Mouse (Mus musculus): ENCODE measurements around the gene Stk25. TPM values are rescaled to one million over a fixed set of nuclear protein-coding genes. Genes with fewer than 3 reads are reported as not detected.

Gene Stk25
- polyA plus RNA-seq, 1 experiment: 338 TPM

DNA sequence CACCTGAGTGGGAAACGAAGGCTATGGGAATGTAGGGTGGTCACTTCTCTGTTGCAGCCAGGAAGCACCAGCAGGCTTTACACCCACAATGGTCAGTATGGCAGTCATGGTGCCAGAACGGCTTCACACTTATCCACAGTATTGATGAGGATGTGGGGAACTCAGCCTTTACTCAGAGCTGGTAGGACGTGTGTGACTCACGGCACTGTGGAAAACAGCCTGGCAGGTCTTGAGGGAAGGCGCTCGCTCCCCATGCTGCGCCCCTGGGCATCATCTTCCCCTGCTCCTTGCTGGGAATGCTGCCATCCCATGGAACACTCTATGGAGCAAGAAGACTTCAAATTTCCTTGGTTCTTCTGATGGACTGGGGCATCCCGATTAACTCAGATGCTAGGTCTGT, 32.6 kb upstream of the Stk25 start:
- no peak for TF ChIP-seq POLR2A (IDR thresholded peaks at IDR 0.05; ENCODE audit: borderline replicate concordance, extremely low read depth, insufficient read depth, insufficient read length, poor library complexity, severe bottlenecking)
- TF ChIP-seq CTCF (IDR thresholded peaks at IDR 0.05; ENCODE audit: borderline replicate concordance, extremely low read depth, insufficient read depth, insufficient read length): no peak
- no peak for DNase-seq (ENCODE audit: low read depth)

DNA sequence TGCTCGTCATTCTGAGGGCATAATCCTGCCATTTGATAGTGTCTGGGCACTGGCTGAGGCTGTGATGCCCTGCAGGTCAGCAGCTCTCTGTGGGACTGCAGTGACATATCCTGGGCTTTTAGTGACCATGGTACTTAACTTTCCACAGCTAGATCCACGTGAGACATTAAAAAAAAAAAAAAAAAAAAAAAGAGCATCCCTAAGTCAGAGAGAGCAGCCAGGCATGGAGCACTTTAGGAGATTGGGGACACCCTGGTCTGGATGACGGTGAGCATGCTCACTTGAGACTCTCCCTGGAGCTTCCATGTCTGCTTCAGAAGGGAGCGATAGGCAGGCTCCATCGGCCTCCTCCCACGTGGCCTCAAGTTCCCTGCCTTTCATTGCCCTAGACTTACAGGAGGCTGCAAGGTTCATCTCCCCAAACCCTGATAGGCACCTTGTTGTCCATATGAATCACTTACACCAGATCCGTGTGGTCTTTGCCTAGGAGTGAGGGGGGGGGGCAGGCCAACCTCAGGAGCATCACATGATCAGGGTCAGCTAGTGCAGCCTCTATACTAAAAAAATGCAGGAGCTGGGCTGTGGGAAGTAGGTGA, 31.5 kb upstream of the Stk25 start:
- TF ChIP-seq POLR2A (IDR thresholded peaks at IDR 0.05; ENCODE audit: borderline replicate concordance, extremely low read depth, insufficient read depth, insufficient read length, poor library complexity, severe bottlenecking) (no peak), CTCF (IDR thresholded peaks at IDR 0.05; ENCODE audit: borderline replicate concordance, extremely low read depth, insufficient read depth, insufficient read length) (no peak)
- no peak for DNase-seq (ENCODE audit: low read depth)

DNA sequence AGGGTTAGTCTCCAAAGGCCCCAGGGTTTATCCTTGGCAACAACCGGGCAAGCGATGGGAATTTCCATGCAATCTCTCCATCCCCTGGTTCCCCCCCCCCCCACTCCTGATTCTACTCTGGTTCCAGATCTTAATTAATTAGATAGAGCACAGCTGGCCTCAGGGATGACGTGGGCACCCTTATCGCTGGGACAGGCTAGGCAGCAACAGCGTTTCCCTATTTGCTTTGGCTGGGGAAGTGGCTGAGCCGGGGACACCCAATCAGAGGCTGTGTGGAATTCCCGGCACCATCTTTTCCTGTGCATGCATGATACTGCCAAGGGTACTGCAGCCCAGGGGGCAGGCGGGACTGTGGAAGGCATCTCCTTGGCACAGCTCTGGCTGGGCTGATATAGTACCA, 29.7 kb upstream of the Stk25 start:
- peak; percentile 35 for DNase-seq (ENCODE audit: low read depth)
- no peak for TF ChIP-seq CTCF (IDR thresholded peaks at IDR 0.05; ENCODE audit: borderline replicate concordance, extremely low read depth, insufficient read depth, insufficient read length)
- TF ChIP-seq POLR2A (IDR thresholded peaks at IDR 0.05; ENCODE audit: borderline replicate concordance, extremely low read depth, insufficient read depth, insufficient read length, poor library complexity, severe bottlenecking): no peak

DNA sequence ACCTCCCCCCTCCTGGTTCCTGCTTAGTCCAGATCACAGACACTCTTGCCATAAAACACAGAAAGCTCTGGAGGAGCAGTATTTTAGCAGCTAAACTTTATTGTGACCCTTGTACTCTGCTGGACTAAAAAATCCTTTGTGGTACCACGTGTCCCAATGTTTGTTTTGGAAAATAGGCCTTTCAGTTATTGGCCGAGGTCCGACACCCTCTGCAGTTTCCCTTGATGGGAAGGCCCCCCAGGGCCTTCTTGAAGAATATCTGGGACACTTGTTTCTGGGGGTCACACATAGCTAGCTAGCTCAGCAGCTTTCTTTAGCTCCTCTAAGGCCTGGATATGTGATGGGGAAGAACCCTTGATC, 28.5 kb upstream of the Stk25 start:
- no peak for DNase-seq (ENCODE audit: low read depth)
- no peak for TF ChIP-seq CTCF (IDR thresholded peaks at IDR 0.05; ENCODE audit: borderline replicate concordance, extremely low read depth, insufficient read depth, insufficient read length)

DNA sequence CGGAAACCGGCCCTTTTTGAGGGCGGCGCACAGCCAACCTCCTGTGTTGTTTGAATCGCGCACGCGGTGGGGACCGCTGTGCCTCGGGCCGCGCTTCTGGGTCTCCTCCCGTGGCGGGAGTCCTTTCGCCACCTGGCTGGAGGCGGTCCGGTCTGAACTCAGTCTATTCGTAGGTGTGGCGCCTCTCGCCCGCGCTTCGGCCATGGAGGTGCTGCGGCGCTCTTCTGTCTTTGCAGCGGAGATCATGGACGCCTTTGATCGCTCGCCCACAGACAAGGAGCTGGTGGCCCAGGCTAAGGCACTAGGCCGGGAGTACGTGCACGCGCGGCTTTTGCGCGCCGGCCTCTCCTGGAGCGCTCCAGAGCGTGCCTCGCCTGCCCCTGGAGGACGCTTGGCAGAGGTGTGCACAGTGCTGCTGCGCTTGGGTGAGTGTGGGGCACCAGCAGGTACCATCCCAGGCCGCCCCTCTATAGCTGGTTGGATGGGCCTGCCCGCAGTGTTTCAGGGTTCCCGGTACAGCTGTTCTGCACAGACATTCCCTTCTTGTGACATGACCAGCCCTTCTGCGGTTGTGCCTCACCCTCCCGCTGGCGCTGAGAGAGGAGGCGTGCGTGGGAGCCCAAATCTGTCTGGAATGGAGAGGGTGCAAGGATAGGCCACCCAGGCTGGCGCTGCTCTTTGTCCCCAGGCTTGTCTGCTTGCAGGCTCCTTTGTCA, 27.9 kb upstream of the Stk25 start:
- DNase-seq (ENCODE audit: low read depth): peak; percentile 91
- peak; percentile 57 for TF ChIP-seq CTCF (IDR thresholded peaks at IDR 0.05; ENCODE audit: borderline replicate concordance, extremely low read depth, insufficient read depth, insufficient read length)
- peak; percentile 24; the same call in 1 of the 2 replicates for TF ChIP-seq POLR2A (IDR thresholded peaks at IDR 0.05; ENCODE audit: borderline replicate concordance, extremely low read depth, insufficient read depth, insufficient read length, poor library complexity, severe bottlenecking)

DNA sequence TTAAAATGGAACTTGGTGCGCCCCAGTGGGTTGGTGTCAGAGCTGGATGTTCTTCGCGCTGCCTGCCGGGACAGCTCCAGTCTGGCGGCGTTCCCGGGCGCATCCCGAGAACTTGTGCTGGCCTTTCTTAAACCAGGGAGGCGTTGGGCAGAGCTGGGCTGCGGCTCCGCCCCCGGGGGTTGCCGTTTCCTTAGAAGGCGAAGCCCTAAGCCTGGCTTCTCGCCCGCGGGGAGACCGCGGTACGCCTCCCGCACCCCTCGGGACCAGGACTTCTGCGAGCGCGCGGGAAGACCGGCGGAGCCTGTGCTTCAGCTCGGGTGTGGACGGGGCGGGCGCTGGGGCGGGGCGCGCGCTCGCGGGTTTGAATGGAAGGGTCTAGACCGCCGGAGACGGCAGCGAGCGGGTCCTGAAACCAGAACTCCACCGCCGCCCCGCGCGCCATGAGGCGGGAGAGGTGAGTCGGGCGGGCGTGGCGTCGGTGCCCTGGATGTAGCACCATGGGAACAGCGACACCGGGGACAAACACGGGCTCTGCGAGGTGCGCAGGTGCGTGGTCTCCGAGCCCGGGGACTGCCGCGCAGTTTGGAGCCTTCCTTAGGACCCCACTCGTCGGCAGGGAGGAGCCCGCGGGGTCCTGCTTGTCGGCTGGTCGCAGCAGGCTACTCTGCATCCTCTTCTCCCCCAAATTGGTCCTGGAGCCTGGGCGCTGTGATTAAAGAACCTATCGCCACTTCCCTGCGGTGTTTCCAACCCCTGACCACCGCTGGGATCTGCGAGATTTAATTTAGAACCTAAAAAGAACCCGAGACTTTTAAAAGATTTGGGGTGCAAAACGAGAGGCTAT, 27.2 kb upstream of the Stk25 start, which contains the start of gene Bok:
TSS of gene Bok (plus strand) at position 260 of the 844 bp plus-strand sequence.
- TF ChIP-seq CTCF (IDR thresholded peaks at IDR 0.05; ENCODE audit: borderline replicate concordance, extremely low read depth, insufficient read depth, insufficient read length) (no peak), POLR2A (IDR thresholded peaks at IDR 0.05; ENCODE audit: borderline replicate concordance, extremely low read depth, insufficient read depth, insufficient read length, poor library complexity, severe bottlenecking) (no peak)

DNA sequence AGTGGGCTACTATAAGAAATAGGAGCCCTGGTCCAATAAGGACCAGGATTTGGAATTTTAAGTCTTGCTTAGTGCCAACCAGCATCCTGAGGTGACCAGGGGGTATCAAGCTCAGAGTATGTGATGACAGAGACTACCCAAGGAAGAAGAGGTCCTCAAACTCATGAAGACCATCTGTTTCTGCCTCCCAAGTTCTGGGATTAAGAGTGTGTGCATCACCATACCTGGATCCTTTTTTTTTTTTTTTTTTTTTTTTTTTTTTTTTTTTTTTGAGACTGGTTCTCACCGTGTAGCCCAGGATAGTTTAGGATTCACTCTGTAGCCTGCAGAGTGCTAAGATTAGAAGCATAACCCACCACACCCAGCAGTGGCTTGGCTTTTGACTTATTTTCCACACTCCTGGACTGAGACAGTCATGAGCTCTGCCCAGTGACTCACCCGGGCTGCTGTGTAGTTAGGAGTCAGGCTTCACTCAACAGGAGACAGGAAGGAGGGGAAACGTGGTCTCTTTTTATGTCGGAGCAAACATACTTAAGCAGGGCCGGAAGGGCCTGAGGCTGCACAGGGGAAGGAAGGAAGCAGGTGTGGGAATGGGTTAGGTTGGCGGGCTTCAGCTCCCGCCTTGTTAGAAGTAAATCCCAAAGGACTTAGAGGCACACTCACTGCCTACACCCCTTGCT, 21.6 kb upstream of the Stk25 start:
- no peak for TF ChIP-seq CTCF (IDR thresholded peaks at IDR 0.05; ENCODE audit: borderline replicate concordance, extremely low read depth, insufficient read depth, insufficient read length)
- no peak for TF ChIP-seq POLR2A (IDR thresholded peaks at IDR 0.05; ENCODE audit: borderline replicate concordance, extremely low read depth, insufficient read depth, insufficient read length, poor library complexity, severe bottlenecking)
- peak; percentile 9 for DNase-seq (ENCODE audit: low read depth)

More for the DNA sequence above, 27.2 kb upstream of the Stk25 start, which contains the start of gene Bok:
- DNase-seq (ENCODE audit: low read depth): peak; percentile 90

DNA sequence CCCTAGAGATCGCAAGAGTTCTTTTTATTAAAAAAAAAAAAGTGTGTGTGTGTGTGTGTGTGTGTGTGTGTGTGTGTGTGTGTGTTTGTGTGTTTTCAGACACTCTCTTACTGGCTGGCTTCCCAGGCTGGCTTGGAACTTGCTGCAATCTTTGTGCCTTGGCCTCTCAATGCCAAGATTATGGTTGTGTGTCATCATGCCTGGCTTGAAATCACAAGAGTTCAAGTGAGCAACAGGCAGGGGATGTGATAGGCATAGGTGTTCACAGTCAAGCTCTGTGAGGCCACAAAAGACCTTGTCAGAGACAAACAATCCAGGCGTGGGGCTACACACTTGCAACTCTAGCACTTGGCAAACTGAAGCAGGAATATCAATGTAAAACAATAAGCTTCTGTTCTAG, 19.9 kb upstream of the Stk25 start:
- peak; percentile 65 for DNase-seq (ENCODE audit: low read depth)
- TF ChIP-seq CTCF (IDR thresholded peaks at IDR 0.05; ENCODE audit: borderline replicate concordance, extremely low read depth, insufficient read depth, insufficient read length) (no peak), POLR2A (IDR thresholded peaks at IDR 0.05; ENCODE audit: borderline replicate concordance, extremely low read depth, insufficient read depth, insufficient read length, poor library complexity, severe bottlenecking) (no peak)

DNA sequence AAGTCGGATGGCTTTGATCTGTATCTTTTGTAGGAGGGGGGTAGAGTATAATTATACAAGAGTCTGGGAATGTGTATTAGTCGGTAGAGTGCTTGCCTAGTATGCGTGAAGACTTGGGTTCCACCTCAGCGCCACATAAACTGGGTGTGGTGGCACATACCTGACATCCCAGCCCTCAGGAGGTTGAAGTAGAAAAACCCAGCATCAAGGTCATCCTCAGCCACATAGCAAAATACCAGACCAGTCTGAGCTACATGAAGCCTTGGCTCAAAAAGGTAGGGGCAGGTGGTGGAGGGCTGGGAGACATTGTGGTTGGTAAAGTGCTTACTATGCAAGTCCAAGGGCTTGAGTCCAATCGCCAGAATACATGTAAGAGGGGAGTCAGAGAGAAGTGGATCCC, 14.2 kb upstream of the Stk25 start:
- no peak for DNase-seq (ENCODE audit: low read depth)
- TF ChIP-seq CTCF (IDR thresholded peaks at IDR 0.05; ENCODE audit: borderline replicate concordance, extremely low read depth, insufficient read depth, insufficient read length) (no peak), POLR2A (IDR thresholded peaks at IDR 0.05; ENCODE audit: borderline replicate concordance, extremely low read depth, insufficient read depth, insufficient read length, poor library complexity, severe bottlenecking) (no peak)

DNA sequence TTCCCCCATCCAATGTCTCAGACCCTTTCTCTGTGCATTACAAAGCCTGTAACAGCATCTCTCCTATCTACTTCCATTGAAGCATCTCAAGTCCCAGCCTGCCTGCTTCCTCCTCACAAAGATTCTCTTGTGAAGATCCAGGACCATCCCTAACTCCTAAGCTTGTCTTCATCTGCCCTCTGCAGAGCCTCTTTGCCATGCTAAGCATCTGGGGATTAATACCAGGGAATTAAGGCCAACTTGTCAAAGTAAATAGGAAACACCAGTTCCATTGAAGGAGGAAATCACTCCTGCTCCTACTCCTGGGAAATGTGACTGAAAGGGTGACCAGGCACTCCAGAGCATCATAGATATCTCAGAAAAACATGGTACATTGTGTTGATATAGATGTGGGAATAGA, 11.5 kb upstream of the Stk25 start:
- DNase-seq (ENCODE audit: low read depth): no peak
- TF ChIP-seq CTCF (IDR thresholded peaks at IDR 0.05; ENCODE audit: borderline replicate concordance, extremely low read depth, insufficient read depth, insufficient read length) (no peak), POLR2A (IDR thresholded peaks at IDR 0.05; ENCODE audit: borderline replicate concordance, extremely low read depth, insufficient read depth, insufficient read length, poor library complexity, severe bottlenecking) (no peak)

Data from brain, embryonic 14.5 days (tissue).